Mouse (Mus musculus) frontal cortex, postnatal 25 days (tissue): Measurements from ENCODE around the gene Plekhm1.

Experiments
- DNase-seq, 2 experiments: peaks; one replicate each; pipeline ENCODE4 v3.0.0; 2022; ENCODE audit warnings: low spot score in 2 of 2

The Plekhm1 gene

DNA sequence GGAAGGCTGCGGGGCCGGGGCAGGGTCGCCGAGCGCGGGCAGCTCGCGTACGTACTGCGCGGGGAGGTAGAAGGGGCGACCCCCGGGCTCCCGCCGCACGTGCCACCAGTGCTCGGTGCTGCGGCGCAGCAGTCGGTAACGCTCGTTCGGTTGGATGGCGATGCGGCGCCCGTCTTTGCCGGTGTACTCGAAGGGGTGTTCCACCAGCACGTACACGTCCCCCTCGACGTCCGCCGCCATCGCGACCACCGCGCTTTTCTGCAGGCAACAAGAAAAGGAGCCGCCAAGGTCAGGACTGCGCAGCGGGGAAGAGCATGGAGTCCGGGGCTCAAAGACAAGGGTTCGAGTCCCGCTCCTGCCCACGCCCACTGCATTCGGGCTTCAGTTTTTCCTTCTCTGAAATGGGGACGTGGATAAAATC, 51.8 kb downstream of the Plekhm1 start:
- no peak for DNase-seq

GRCm38 (mm10) chr11:103359841-103360641, 52.4 kb downstream of the Plekhm1 start:
- peak; percentile 74 to 77 for DNase-seq

DNA sequence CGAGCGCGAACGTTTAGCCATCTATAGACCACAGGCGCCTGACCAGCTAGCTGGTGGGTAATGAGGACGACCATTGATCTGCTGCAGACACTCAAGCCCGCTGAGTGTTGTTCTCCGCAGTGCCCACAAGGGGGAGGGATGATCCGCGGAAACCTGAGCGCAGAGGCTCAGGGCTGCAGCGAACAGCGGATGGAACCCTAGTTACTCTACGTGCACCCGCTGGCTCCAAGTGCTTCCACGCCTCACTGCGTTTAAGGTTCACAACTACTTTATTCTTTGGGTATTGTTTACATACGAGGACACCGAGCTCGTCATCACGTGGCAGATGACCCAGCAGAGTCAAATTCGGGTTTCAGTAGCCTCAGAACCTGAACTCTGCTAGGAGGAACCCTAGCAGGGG, 53.4 kb downstream of the Plekhm1 start:
- peak; percentile 35 to 48 for DNase-seq

- DNase-seq = no peak
These were observed 54.2 kb downstream of the Plekhm1 start for GRCm38 (mm10) chr11:103358316-103358715.

DNA sequence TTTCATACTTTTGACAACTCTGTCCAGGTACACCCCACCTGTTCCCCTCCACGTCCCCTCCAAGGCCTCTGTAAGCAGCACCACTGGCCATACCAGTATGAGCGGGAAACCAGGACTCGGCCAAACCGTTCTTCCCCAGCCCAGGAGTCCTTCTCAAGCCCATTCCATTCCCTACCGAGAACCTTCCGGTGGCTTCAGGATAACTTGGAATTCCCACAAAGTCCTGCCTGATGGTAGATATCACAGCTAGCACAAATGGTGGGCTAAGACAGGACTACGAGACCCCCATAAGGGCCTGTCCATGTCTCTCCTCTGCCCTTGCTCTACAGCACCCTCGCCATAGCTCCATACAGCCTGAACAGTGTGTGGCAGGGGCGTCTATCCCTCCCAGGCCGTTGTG, 54.8 kb downstream of the Plekhm1 start:
- no peak for DNase-seq

GRCm38 (mm10) chr11:103356938-103357670, 55.4 kb downstream of the Plekhm1 start:
- DNase-seq = no peak

GRCm38 (mm10) chr11:103356032-103356571, 56.4 kb downstream of the Plekhm1 start:
- DNase-seq = no peak

DNA sequence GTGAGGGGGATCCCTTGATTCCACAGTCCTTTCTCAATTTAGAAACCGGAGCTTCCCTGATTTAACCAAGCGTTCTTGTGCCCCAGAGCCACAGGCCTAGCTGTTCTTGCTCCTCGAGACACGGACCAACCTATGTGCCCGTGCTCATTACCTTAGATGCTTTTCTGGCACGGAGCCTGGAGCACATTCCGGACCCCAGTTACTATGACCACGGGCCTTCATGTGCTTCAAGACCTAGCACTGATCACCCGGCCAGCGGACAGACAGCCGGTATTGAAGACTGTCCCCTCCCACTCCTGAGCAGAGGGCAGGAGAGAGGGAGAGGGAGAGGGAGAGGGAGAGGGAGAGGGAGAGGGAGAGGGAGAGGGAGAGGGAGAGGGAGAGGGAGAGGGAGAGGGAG, 57.2 kb downstream of the Plekhm1 start:
- no peak for DNase-seq

DNA sequence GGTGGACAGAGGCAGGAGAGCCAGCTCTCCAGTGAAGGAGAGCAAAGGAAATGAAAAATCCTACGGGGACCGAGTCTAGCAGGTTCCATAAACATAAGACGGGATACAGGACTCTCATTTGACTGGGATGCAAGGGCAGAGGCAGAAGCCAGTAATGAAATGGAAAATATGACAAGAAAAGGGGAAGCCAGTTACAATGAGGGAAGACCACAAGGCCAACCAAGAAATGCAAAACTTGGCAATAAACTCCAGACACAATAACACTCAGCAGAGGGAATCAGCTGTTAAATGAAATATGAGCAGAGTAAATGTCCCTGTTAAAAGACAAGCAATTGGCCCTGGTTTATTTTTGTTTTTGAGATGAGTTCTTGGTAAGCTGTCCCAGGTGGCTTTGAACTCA, 58.5 kb downstream of the Plekhm1 start:
- DNase-seq = no peak

DNA sequence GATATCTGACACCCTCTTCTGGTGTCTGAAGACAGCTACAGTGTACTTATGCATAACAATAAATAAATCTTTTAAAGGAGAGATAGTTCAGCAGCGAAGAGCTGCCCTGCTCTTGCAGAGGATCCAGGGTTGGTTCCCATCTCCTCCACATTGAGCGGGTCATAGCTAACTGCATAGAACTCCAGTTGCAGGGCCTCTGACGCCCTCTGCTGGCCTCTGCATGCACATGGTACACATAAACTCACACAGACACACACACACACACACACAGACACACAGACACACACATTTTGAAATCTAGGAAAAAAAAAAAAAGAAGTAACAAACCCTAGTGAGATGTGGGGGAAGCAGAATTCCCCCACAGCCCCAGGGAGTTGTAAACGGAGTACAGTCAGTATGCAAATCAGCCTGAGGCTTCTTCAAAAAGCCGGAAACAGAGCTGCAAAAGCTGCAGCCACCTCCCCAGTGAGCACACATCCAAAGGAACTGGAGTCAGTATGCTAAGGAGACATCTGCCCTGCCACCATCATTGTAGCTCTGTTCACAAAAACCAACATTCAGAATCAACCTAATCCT, 60.2 kb downstream of the Plekhm1 start:
- DNase-seq = no peak

DNA sequence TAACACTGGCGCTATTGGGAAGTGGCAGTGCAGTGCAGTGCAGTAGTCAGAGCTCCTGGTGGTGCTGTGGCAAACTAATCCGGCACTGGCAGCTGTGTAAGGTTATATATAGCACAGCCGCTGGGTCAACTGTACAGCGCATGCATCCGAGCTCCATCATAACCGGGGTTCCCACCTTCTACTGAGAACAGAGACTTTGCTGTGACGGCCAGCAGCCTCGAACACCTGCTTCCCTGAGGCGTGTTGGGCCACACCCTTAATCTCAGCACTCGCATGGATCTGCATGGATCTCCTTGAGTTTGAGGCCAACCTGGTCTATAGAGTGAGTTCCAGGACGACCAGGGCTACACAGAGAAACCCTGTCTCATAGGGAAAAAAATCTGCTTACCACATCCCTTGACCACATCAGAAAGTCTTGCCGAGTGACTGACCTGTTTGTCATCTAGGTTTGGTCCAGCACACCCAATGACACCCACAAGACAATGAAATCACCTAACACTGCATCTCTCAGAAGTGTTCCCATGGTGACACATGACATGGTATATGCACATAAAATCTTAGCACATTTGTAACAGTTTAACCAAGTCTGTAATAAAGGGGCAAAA, 61.7 kb downstream of the Plekhm1 start:
- no peak for DNase-seq

DNA sequence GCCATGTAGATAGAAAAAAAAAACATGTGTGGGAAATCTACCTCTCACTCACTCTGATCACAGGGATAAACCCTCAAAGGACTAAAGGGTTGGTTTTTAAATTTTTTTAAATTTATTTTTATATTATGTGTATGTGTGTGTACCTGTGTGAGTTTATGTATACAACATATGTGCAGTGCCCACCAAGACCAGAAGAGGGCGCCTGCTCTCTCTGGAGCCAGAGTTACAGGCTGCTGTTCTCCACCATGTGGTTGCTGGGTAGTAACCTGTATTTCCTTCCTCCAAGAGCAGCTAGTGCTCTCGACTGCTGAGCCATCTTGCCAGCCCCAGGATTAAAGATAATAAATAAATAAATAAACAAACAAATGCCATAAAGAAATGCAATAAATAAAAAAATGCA, 62.8 kb downstream of the Plekhm1 start:
- no peak for DNase-seq

DNA sequence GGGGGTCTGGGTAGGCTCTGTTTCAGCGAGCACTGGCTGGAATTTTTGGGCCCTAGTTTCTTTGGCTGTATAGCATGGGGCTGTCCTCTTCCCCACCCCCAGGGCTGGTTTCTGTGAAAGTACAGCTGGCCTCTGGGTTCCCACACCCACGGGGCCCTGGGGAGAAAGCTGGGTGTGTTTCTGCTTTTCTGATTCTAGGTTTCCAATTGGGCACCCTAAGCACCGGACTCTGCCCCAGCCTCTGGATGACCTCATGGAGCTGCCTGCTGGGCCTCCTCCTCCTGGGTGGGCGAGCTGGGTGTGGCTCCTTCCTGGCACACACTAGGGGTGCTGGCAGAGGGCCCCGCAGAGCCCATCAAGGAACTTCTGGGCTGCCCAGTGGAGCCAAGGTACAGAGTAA, 65.8 kb downstream of the Plekhm1 start:
- DNase-seq = no peak

DNA sequence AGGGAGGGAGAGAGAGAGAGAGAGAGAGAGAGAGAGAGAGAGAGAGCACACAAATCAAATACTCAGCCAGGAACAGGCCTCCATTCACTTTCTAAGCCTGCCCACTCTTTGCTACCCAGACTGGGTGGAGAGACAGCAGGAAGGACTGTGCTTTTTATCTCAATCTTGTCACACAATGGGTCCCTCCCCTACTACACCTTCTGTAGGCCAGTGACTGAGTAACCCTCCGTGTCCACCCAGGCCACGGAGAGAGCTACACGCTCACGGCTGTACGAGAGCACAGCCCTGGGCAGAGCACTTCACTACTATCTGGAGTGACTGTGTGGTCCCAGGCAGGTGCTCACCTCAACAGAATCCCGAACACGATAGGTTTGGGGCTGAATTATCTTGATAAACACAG, 66.3 kb downstream of the Plekhm1 start:
- DNase-seq = no peak

GRCm38 (mm10) chr11:103345408-103346091, 66.9 kb downstream of the Plekhm1 start:
- no peak for DNase-seq

DNA sequence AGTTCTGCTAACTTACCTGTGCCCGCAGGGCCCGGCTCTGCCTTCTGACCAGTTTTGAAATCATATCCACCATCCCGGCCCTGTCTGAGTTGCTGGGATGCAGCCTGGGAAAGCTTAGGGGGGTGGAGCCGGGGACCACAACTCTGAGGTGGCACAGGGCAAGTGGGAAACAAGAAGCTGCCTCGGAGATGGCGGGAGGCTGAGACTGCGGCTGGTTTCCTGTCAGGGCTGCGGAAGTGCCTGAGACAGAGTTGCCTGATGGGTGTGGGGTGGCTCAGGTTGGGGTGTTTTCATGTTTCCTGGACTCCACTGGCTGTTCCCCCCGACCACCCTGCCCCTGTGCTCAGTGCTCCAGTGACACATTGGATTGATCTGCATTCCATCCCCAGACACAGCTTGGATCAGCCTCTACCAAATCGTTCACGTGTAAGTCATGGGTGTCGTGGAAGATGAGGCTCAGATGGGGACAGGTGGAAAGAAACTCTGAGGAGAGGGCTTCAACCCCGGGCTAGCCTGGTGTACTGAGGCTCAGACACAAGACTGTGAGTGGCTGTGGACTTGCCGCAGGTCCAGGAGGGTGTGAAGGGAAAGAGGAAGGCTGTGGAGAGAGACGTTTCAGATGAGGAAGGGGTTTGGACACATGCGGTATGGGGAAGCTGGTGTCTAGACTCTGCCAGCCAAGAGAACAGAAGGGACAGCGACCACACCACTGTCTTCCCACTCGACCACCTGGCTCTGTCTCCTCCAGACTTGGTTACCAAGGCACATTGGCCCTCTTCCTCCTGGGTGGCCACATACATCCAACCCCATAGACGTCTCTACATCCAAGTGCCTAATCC, 67.8 kb downstream of the Plekhm1 start:
- DNase-seq = no peak

DNA sequence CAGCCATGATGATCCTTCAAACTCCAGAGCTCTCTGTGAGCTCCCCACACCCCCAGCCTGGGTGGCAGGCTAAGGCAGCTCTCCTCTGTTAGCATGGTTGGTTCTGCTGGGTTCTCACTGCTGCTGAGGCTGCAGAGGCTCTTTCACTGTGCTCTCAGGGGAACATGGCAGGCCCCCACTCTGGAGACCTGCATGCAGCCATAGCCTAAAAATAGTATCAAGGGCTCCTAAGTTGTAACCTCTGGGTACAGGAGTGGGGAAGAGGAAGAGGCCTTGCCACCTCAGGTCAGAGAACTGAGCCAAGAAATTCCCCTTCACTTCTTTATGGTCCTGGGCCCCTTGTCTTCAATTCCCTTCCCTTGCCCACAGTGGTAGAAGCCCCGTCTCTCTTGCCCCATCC, 68.6 kb downstream of the Plekhm1 start:
- DNase-seq = no peak

DNA sequence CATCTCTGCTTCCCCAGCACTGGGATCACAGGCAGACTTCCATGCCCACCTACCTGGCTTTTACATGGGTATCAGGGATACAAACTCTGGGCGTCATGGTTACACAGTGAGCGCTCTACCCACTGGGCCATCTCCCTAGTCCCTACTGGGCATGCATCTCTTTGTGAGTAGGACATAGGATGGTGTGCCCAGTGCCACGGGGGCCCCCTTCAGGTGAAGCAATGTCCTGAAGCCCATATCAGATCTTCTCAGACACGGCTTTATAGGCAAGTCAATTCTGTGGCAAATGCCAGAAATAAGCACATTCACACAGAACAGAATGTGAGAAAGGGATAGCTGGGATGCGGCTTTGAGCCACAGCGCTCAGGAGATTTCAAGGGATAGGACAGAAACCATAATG, 69.4 kb downstream of the Plekhm1 start:
- no peak for DNase-seq

DNA sequence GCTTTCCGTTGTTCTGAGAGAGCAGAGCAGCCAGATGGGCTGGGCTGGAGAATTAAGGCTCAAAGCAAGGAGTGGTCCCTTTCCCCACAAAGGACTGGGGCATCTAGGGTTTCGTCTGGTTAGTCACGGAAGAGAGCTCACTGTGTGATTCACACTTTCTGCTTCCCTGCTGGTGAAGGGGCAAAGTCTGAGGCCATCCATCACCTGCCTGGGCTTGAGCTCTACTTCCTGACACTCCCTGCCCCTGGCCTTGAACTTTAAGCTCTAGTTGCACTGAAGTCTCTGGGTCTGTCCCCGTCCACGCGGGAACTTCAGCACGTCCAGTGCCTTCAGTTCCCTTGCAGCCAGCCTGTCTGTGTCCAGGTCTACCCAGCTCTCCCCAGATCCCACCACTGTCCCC, 71.8 kb downstream of the Plekhm1 start:
- no peak for DNase-seq

GRCm38 (mm10) chr11:103340130-103340529, 72.4 kb downstream of the Plekhm1 start:
- DNase-seq = no peak
